Mouse (Mus musculus) layer of hippocampus, postnatal 25 days (tissue): ENCODE results near the gene Sept8. TPM values are rescaled to one million over a fixed set of nuclear protein-coding genes. Genes with fewer than 3 reads are reported as not detected.
"Not testable (repeated sequence)": the region's sequence is repeated elsewhere in the genome, so short reads cannot be mapped to it uniquely, and the experiment has no call there.

ENCODE experiments used
- DNase-seq, 2 experiments: peaks; one replicate each; pipeline ENCODE4 v3.0.0; 2022; ENCODE audit warnings: mixed read lengths in 2 of 2, low spot score in 1 of 2; ENCODE audit errors: extremely low spot score in 1 of 2
- total RNA-seq, 2 experiments: library from RNA; stranded (reverse); gene quantifications; 2 replicates each; pipeline ENCODE4 v1.2.3; 2021

The Sept8 gene
- total RNA-seq, 2 experiments from 2014 or later: 252 to 260 TPM

GRCm38 (mm10) chr11:53523545-53524405 is 4.7 kb downstream of the Sept8 start:
- no peak for DNase-seq

- peak in 1 of 2 experiments; percentile 46 for DNase-seq
Measured at GRCm38 (mm10) chr11:53524905-53525304, 5.8 kb downstream of the Sept8 start.

- DNase-seq: no peak
Measured at GRCm38 (mm10) chr11:53525461-53525860, 6.4 kb downstream of the Sept8 start.

- no peak for DNase-seq
Measured at GRCm38 (mm10) chr11:53528397-53529252, 9.6 kb downstream of the Sept8 start.

- DNase-seq: no peak
Measured at GRCm38 (mm10) chr11:53529253-53529557, 10.1 kb downstream of the Sept8 start.

GRCm38 (mm10) chr11:53530001-53530400 is 10.9 kb downstream of the Sept8 start:
- DNase-seq: no peak

GRCm38 (mm10) chr11:53531578-53532230 is 12.6 kb downstream of the Sept8 start:
- no peak for DNase-seq

- no peak for DNase-seq
Measured at GRCm38 (mm10) chr11:53532231-53532620, 13.2 kb downstream of the Sept8 start.

- DNase-seq: no peak
Measured at GRCm38 (mm10) chr11:53539002-53539491, 20.0 kb downstream of the Sept8 start.

- DNase-seq: no peak
Measured at GRCm38 (mm10) chr11:53540394-53540793, 21.3 kb downstream of the Sept8 start.

- no peak for DNase-seq
Measured at GRCm38 (mm10) chr11:53541222-53541621, 22.2 kb downstream of the Sept8 start.

GRCm38 (mm10) chr11:53543021-53543420 is 24.0 kb downstream of the Sept8 start:
- DNase-seq: no peak

- no peak for DNase-seq
Measured at GRCm38 (mm10) chr11:53546271-53546670, 27.2 kb downstream of the Sept8 start.

- no peak for DNase-seq
Measured at GRCm38 (mm10) chr11:53547566-53547965, 28.5 kb downstream of the Sept8 start.

GRCm38 (mm10) chr11:53548036-53548605 is 29.1 kb downstream of the Sept8 start:
- DNase-seq: no peak

GRCm38 (mm10) chr11:53550714-53551113 is 31.7 kb downstream of the Sept8 start:
- no peak for DNase-seq

GRCm38 (mm10) chr11:53551754-53552153 is 32.7 kb downstream of the Sept8 start:
- DNase-seq: peak in 1 of 2 experiments; percentile 45

GRCm38 (mm10) chr11:53556529-53556928 is 37.5 kb downstream of the Sept8 start:
- not testable (repeated sequence) for DNase-seq

- not testable (repeated sequence) for DNase-seq
Measured at GRCm38 (mm10) chr11:53557992-53558391, 38.9 kb downstream of the Sept8 start.

GRCm38 (mm10) chr11:53559980-53560379 is 40.9 kb downstream of the Sept8 start:
- DNase-seq: not testable (repeated sequence)
